20 mouse cellular contexts compared by ENCODE assay signal in the genomic region with DNA sequence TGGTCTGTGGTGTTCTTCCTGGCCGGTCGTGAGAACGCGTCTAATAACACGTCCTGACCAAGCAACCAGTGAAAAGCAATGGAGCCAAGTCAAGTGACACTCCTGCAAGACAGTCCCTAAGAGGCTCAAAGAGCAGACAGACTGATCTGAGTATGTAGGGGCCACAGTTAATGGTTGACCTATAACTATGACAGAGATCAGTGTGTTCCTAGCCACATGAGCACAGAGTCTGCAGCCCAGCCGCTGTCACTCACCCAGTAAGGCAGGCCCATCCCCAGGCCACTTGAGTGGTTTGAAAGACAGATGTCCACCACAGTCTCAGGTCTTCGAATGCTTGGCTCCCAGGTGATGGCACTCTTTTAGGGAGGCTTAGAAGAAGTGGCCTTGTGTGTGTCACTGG.
A peak's percentile ranks its signal among the peaks of the same experiment; 100 is the strongest.
DNase-seq lines count a peak whose midpoint lies in the region; ATAC-seq lines count a peak whose summit lies in the region.
"Had no signal": no experiment of that assay in that cellular context is flagged by ENCODE, and none has a peak within 500 bp of the region (broad histone marks: within the 10 kb centered on the region; RNA-seq: fewer than 3 reads in every experiment).

No protein-coding gene starts in this region.

- H3K9me3 ChIP-seq in kidney, embryonic 16.5 days (ENCODE audit: low read length) = peaks cover 5% of the 10 kb centered on the region
- peaks cover 5% of the 10 kb centered on the region; the same call in 1 of the 2 replicates for H3K9me3 ChIP-seq in kidney, embryonic 14.5 days (ENCODE audit: control insufficient read depth, low read length)

- ATAC-seq in kidney, embryonic 16.5 days (ENCODE audit: low FRiP score, low TSS enrichment) = no peak
- no peak for ATAC-seq in kidney, embryonic 14.5 days (ENCODE audit: low FRiP score, low TSS enrichment)
- ATAC-seq: forebrain, embryonic 14.5 days had no signal

- no peak overlapping the region for H3K4me3 ChIP-seq in kidney, embryonic 16.5 days (ENCODE audit: low read length)
- no peak overlapping the region for H3K4me3 ChIP-seq in kidney, embryonic 14.5 days (ENCODE audit: low read length)
- H3K4me3 ChIP-seq: embryonic facial prominence, embryonic 15.5 days; erythroblast, embryonic 14.5 days; forebrain, embryonic 10.5 days; heart, embryonic 10.5 days had no signal

- H3K4me2 ChIP-seq in kidney, embryonic 16.5 days (replicated peaks; ENCODE audit: low read depth, low read length) = no peak overlapping the region
- H3K4me2 ChIP-seq in kidney, embryonic 14.5 days (replicated peaks; ENCODE audit: low read depth, low read length) = no peak overlapping the region
- H3K4me2 ChIP-seq: embryonic facial prominence, embryonic 15.5 days had no signal

- no peaks in the 10 kb centered on the region for H3K36me3 ChIP-seq in kidney, embryonic 16.5 days (ENCODE audit: insufficient read depth, low read length)
- H3K36me3 ChIP-seq in kidney, embryonic 14.5 days (ENCODE audit: control insufficient read depth, insufficient read depth, low read length) = no peaks in the 10 kb centered on the region
- H3K36me3 ChIP-seq: embryonic facial prominence, embryonic 15.5 days; forebrain, embryonic 10.5 days had no signal

- peak; percentile 36 for DNase-seq in kidney, adult 11 months
- peak; percentile 52 for DNase-seq in kidney, adult 9 months
- DNase-seq in kidney, postnatal 14 days = peak; percentile 14
- DNase-seq in yolk sac, embryonic 10.5 days (ENCODE audit: low spot score) = peak; percentile 51
- DNase-seq in natural killer cell, adult 2 months (ENCODE audit: low spot score in 2 of 2) = no peak
- DNase-seq: adrenal gland, postnatal 10 days; cerebellum, adult 11 months; cerebellum, adult 8-10 months; cerebellum, postnatal 14 days; embryo, embryonic 11 days; heart, adult 18-20 months; heart, postnatal 10 days; heart, postnatal 4 days had no signal

- no peak overlapping the region for H3K9ac ChIP-seq in kidney, embryonic 16.5 days (replicated peaks; ENCODE audit: low read length)
- no peak overlapping the region for H3K9ac ChIP-seq in kidney, embryonic 14.5 days (ENCODE audit: low read depth, low read length)
- H3K9ac ChIP-seq: embryonic facial prominence, embryonic 15.5 days had no signal

- H3K27ac ChIP-seq in kidney, embryonic 16.5 days (ENCODE audit: low read length) = no peak overlapping the region
- H3K27ac ChIP-seq in kidney, embryonic 14.5 days (ENCODE audit: low read depth, low read length) = no peak overlapping the region
- H3K27ac ChIP-seq: embryonic facial prominence, embryonic 15.5 days; forebrain, embryonic 10.5 days; heart, embryonic 10.5 days had no signal

- no peaks in the 10 kb centered on the region for H3K27me3 ChIP-seq in kidney, embryonic 16.5 days (ENCODE audit: insufficient read depth, low read length)
- no peaks in the 10 kb centered on the region for H3K27me3 ChIP-seq in kidney, embryonic 14.5 days (ENCODE audit: control insufficient read depth, insufficient read depth, low read length)
- H3K27me3 ChIP-seq: embryonic facial prominence, embryonic 15.5 days had no signal

- 96% methylated on average over 7 of the region's 7 CpGs for WGBS in kidney, embryonic 16.5 days
- WGBS in kidney, embryonic 14.5 days = 96% methylated on average over 7 of the region's 7 CpGs

- H3K4me1 ChIP-seq in kidney, embryonic 16.5 days (ENCODE audit: insufficient read depth, low read length) = no peaks in the 10 kb centered on the region
- H3K4me1 ChIP-seq in kidney, embryonic 14.5 days (ENCODE audit: control insufficient read depth, insufficient read depth, low read length) = no peaks in the 10 kb centered on the region
- H3K4me1 ChIP-seq: embryonic facial prominence, embryonic 15.5 days; forebrain, embryonic 10.5 days; heart, embryonic 10.5 days had no signal

Comparison
In these comparisons a context has a peak if more than half of its experiments do, and no peak if none do; other contexts are left out.
1. DNase-seq: peak in kidney, adult 11 months (single experiment), kidney, adult 9 months (single experiment), kidney, postnatal 14 days (single experiment) and yolk sac, embryonic 10.5 days (single experiment); none in natural killer cell, adult 2 months (0 of 2).